Mouse (Mus musculus): ENCODE results near the gene Mrpl24. TPM values are rescaled to one million over a fixed set of nuclear protein-coding genes. Genes with fewer than 3 reads are reported as not detected.

Mrpl24 gene
- total RNA-seq (2014; rRNA removed), result 32.1 and 43.2 TPM in 2 replicates
- polyA plus RNA-seq (2015; fragmentation: Nextera tagmentation; extraction: Ambion mirVana), result 44.6 and 50.3 TPM in 2 replicates

GRCm38 (mm10) chr3:87919336-87920108 lies at the start of gene Mrpl24:
Mrpl24 (plus strand) TSS chr3:87919506.
- Histone ChIP-seq H3K4me2 (ENCODE audit: low read depth, low read length) (peak within 1 kb of the TSS; percentile 87), H3K4me1 (ENCODE audit: insufficient read depth, low read length) (no peaks in the 10 kb centered on the region), H3K9ac (replicated peaks; ENCODE audit: low read length) (peak within 1 kb of the TSS; percentile 59; the same call in 1 of the 2 replicates), H3K4me3 (ENCODE audit: low read length) (peak within 1 kb of the TSS; percentile 68), H3K27me3 (ENCODE audit: insufficient read depth, low read length) (no peaks in the 10 kb centered on the region), H3K36me3 (ENCODE audit: insufficient read depth, low read length) (peaks cover 46% of the 10 kb centered on the region), H3K9me3 (ENCODE audit: low read length) (no peaks in the 10 kb centered on the region), H3K27ac (peak within 1 kb of the TSS; percentile 54)
- ATAC-seq, result peak; percentile 93
- no peak for TF ChIP-seq CTCF (IDR thresholded peaks at IDR 0.05; ENCODE audit: low read depth)
- under 1% methylated on average over 30 of the region's 30 CpGs for WGBS
- peak; percentile 97 for DNase-seq (ENCODE audit: low spot score)

- Histone ChIP-seq H3K9ac (replicated peaks; ENCODE audit: low read length) (no peak overlapping the region), H3K27me3 (ENCODE audit: insufficient read depth, low read length) (no peaks in the 10 kb centered on the region), H3K9me3 (ENCODE audit: low read length) (no peaks in the 10 kb centered on the region), H3K27ac (no peak overlapping the region), H3K4me1 (ENCODE audit: insufficient read depth, low read length) (peaks cover 3% of the 10 kb centered on the region; the same call in 1 of the 2 replicates), H3K4me3 (ENCODE audit: low read length) (no peak overlapping the region), H3K36me3 (ENCODE audit: insufficient read depth, low read length) (peaks cover 6% of the 10 kb centered on the region; the same call in 1 of the 2 replicates), H3K4me2 (ENCODE audit: low read depth, low read length) (no peak overlapping the region)
- DNase-seq (ENCODE audit: low spot score) (no peak), ATAC-seq (no peak)
- WGBS, result 92% methylated on average over 4 of the region's 4 CpGs
- no peak for TF ChIP-seq CTCF (IDR thresholded peaks at IDR 0.05; ENCODE audit: low read depth)
Observed at GRCm38 (mm10) chr3:87877730-87878129, 41.6 kb upstream of the Mrpl24 start.

- no peak for DNase-seq (ENCODE audit: low spot score)
- H3K27ac ChIP-seq, result peak overlapping the region; percentile 88; the same call in 1 of the 2 replicates
- 1% methylated on average over 3 of the region's 3 CpGs for WGBS
Observed at GRCm38 (mm10) chr3:87884291-87884690, 35.0 kb upstream of the Mrpl24 start.

GRCm38 (mm10) chr3:87884708-87885251 lies 34.5 kb upstream of the Mrpl24 start:
- ATAC-seq (peak; percentile 3; the same call in 1 of the 2 replicates), DNase-seq (ENCODE audit: low spot score) (peak; percentile 62)
- Histone ChIP-seq H3K27me3 (ENCODE audit: insufficient read depth, low read length) (no peaks in the 10 kb centered on the region), H3K4me2 (ENCODE audit: low read depth, low read length) (peak overlapping the region; percentile 97), H3K36me3 (ENCODE audit: insufficient read depth, low read length) (peaks cover 6% of the 10 kb centered on the region; the same call in 1 of the 2 replicates), H3K9ac (replicated peaks; ENCODE audit: low read length) (peak overlapping the region; percentile 93), H3K9me3 (ENCODE audit: low read length) (no peaks in the 10 kb centered on the region), H3K4me1 (ENCODE audit: insufficient read depth, low read length) (peaks cover 20% of the 10 kb centered on the region), H3K4me3 (ENCODE audit: low read length) (peak overlapping the region; percentile 99), H3K27ac (peak overlapping the region; percentile 88)
- WGBS, result 0% methylated on average over 23 of the region's 28 CpGs
- no peak for TF ChIP-seq CTCF (IDR thresholded peaks at IDR 0.05; ENCODE audit: low read depth)

More at GRCm38 (mm10) chr3:87884291-87884690, 35.0 kb upstream of the Mrpl24 start:
- peak overlapping the region; percentile 93 for H3K9ac ChIP-seq (replicated peaks; ENCODE audit: low read length)
- no peak for ATAC-seq
- H3K9me3 ChIP-seq (ENCODE audit: low read length), result no peaks in the 10 kb centered on the region
- no peak for TF ChIP-seq CTCF (IDR thresholded peaks at IDR 0.05; ENCODE audit: low read depth)
- peaks cover 20% of the 10 kb centered on the region for H3K4me1 ChIP-seq (ENCODE audit: insufficient read depth, low read length)
- peak overlapping the region; percentile 97 for H3K4me2 ChIP-seq (ENCODE audit: low read depth, low read length)
- H3K4me3 ChIP-seq (ENCODE audit: low read length), result peak overlapping the region; percentile 99
- no peaks in the 10 kb centered on the region for H3K27me3 ChIP-seq (ENCODE audit: insufficient read depth, low read length)
- H3K36me3 ChIP-seq (ENCODE audit: insufficient read depth, low read length), result peaks cover 6% of the 10 kb centered on the region; the same call in 1 of the 2 replicates

- Histone ChIP-seq H3K9ac (replicated peaks; ENCODE audit: low read length) (peak within 1 kb of the TSS; percentile 93), H3K27ac (peak within 1 kb of the TSS; percentile 88), H3K4me3 (ENCODE audit: low read length) (peak within 1 kb of the TSS; percentile 99), H3K36me3 (ENCODE audit: insufficient read depth, low read length) (peaks cover 4% of the 10 kb centered on the region; the same call in 1 of the 2 replicates), H3K4me1 (ENCODE audit: insufficient read depth, low read length) (peaks cover 20% of the 10 kb centered on the region), H3K27me3 (ENCODE audit: insufficient read depth, low read length) (no peaks in the 10 kb centered on the region), H3K9me3 (ENCODE audit: low read length) (no peaks in the 10 kb centered on the region), H3K4me2 (ENCODE audit: low read depth, low read length) (peak within 1 kb of the TSS; percentile 97)
- DNase-seq (ENCODE audit: low spot score) (peak; percentile 98), ATAC-seq (peak; percentile 99)
- no peak for TF ChIP-seq CTCF (IDR thresholded peaks at IDR 0.05; ENCODE audit: low read depth)
- WGBS, result under 1% methylated on average over 33 of the region's 33 CpGs
Observed at GRCm38 (mm10) chr3:87885281-87886003, 33.9 kb upstream of the Mrpl24 start, which contains the start of gene Prcc. Prcc (minus strand) TSS chr3:87885608.

- TF ChIP-seq CTCF (IDR thresholded peaks at IDR 0.05; ENCODE audit: low read depth), result no peak
- no peak; the same call in 1 of the 2 replicates for ATAC-seq
- H3K27ac ChIP-seq, result no peak overlapping the region
Observed at GRCm38 (mm10) chr3:87886004-87886365, 33.3 kb upstream of the Mrpl24 start.

More at GRCm38 (mm10) chr3:87886004-87886365, 33.3 kb upstream of the Mrpl24 start:
- Histone ChIP-seq H3K4me2 (ENCODE audit: low read depth, low read length) (peak overlapping the region; percentile 60), H3K4me1 (ENCODE audit: insufficient read depth, low read length) (peaks cover 20% of the 10 kb centered on the region), H3K9ac (replicated peaks; ENCODE audit: low read length) (peak overlapping the region; percentile 44; the same call in 1 of the 2 replicates), H3K4me3 (ENCODE audit: low read length) (peak overlapping the region; percentile 99), H3K36me3 (ENCODE audit: insufficient read depth, low read length) (no peaks in the 10 kb centered on the region), H3K9me3 (ENCODE audit: low read length) (no peaks in the 10 kb centered on the region), H3K27me3 (ENCODE audit: insufficient read depth, low read length) (no peaks in the 10 kb centered on the region)
- 8% methylated on average over 10 of the region's 10 CpGs for WGBS
- no peak for DNase-seq (ENCODE audit: low spot score)
